In the genomic region with DNA sequence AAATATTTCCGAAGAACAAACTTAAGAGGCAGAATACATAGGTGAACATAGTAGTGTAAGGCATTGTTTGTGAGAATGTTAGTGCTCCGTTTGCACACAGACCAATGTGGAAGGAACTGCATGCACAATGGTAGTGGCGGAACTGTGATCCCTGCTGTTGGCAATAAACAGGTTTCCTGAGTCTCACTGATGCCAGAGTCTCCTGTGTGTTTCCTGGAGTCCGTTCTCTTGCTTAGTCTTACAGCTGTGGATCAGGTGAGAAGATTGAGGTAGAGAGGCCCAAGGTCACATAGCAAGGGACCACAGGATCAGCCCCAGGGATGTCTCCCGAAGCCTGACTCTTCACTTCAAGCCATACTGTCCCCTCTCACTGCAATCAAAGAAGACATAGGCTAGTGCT, we compare ENCODE assay signal across 16 mouse cellular contexts. TPM values are rescaled to one million over a fixed set of nuclear protein-coding genes. Genes with fewer than 3 reads are reported as not detected.
DNase-seq lines count a peak whose midpoint lies in the region; ATAC-seq and TF ChIP-seq lines count a peak whose summit lies in the region.
"Had no signal": no experiment of that assay in that cellular context is flagged by ENCODE, and none has a peak within 500 bp of the region (broad histone marks: within the 10 kb centered on the region; RNA-seq: fewer than 3 reads in every experiment).

No protein-coding gene starts in this region.

- WGBS in embryonic facial prominence, embryonic 13.5 days: 74% methylated on average over 5 of the region's 5 CpGs
- 87% methylated on average over 5 of the region's 5 CpGs for WGBS in embryonic facial prominence, embryonic 10.5 days

- DNase-seq in embryonic facial prominence, embryonic 10.5 days (ENCODE audit: low spot score): no peak
- peak; percentile 86 for DNase-seq in heart, adult 11 months
- no peak for DNase-seq in heart, postnatal 4 days
- DNase-seq in frontal cortex, adult 2 months (ENCODE audit: extremely low spot score in 1 of 2, low spot score in 1 of 2): no peak
- DNase-seq: adrenal gland, adult 8-10 months; B cell, adult 2 months; cerebellum, adult 11 months; cerebellum, adult 11-12 months; cerebellum, adult 18-20 months had no signal

- H3K4me2 ChIP-seq in embryonic facial prominence, embryonic 13.5 days: no peak overlapping the region
- H3K4me2 ChIP-seq in myocyte (ENCODE audit: low read depth): no peak overlapping the region

- 0 out of 2 replicates have a peak overlapping the region, but pooled peaks have one; percentile 24 for H3K27ac ChIP-seq in embryonic facial prominence, embryonic 13.5 days
- no peak overlapping the region for H3K27ac ChIP-seq in embryonic facial prominence, embryonic 10.5 days (replicated peaks)

- H3K9ac ChIP-seq in embryonic facial prominence, embryonic 13.5 days: no peak overlapping the region

- H3K4me3 ChIP-seq in embryonic facial prominence, embryonic 13.5 days: no peak overlapping the region
- no peak overlapping the region for H3K4me3 ChIP-seq in embryonic facial prominence, embryonic 10.5 days
- no peak overlapping the region for H3K4me3 ChIP-seq in myocyte

- no peaks in the 10 kb centered on the region for H3K27me3 ChIP-seq in embryonic facial prominence, embryonic 13.5 days
- no peaks in the 10 kb centered on the region for H3K27me3 ChIP-seq in embryonic facial prominence, embryonic 10.5 days (replicated peaks; ENCODE audit: low read depth, poor library complexity, severe bottlenecking)
- no peaks in the 10 kb centered on the region for H3K27me3 ChIP-seq in myocyte (ENCODE audit: control insufficient read depth, insufficient read depth, insufficient read length)
- H3K27me3 ChIP-seq: CH12.LX, Patski had no signal

- peaks cover 42% of the 10 kb centered on the region for H3K36me3 ChIP-seq in embryonic facial prominence, embryonic 13.5 days
- H3K36me3 ChIP-seq in embryonic facial prominence, embryonic 10.5 days (replicated peaks): peaks cover 41% of the 10 kb centered on the region
- H3K36me3 ChIP-seq in myocyte (ENCODE audit: control insufficient read depth, insufficient read depth): peaks cover 25% of the 10 kb centered on the region

- H3ac ChIP-seq in myocyte (ENCODE audit: control insufficient read depth, insufficient read length): no peak overlapping the region

- H3K4me1 ChIP-seq in embryonic facial prominence, embryonic 13.5 days: peaks cover 4% of the 10 kb centered on the region; the same call in 1 of the 2 replicates
- no peaks in the 10 kb centered on the region for H3K4me1 ChIP-seq in embryonic facial prominence, embryonic 10.5 days

- no peaks in the 10 kb centered on the region for H3K79me2 ChIP-seq in myocyte (ENCODE audit: control insufficient read depth, insufficient read depth)

- no peaks in the 10 kb centered on the region for H3K9me3 ChIP-seq in embryonic facial prominence, embryonic 13.5 days
- no peaks in the 10 kb centered on the region for H3K9me3 ChIP-seq in embryonic facial prominence, embryonic 10.5 days
- H3K9me3 ChIP-seq: G1E had no signal

- no peak for TF ChIP-seq POLR2A in myocyte (IDR thresholded peaks at IDR 0.05; ENCODE audit: insufficient read length, low read depth)

- ATAC-seq in embryonic facial prominence, embryonic 13.5 days (ENCODE audit: insufficient number of reproducible peaks, insufficient read depth, low FRiP score, low TSS enrichment, low read depth): no peak
- ATAC-seq: activated CD4-positive, CD25-positive, alpha-beta regulatory T cell, adult 4 months; CD4-positive, CD25-positive, alpha-beta regulatory T cell, adult 4 months; Patski had no signal

TF ChIP-seq in myocyte, 11 proteins besides CTCF, POLR2A, EP300 and RAD21:
- TF ChIP-seq E2F4 (IDR thresholded peaks at IDR 0.05; ENCODE audit: insufficient read depth) (no peak), POLR2AphosphoS2 (IDR thresholded peaks at IDR 0.05; ENCODE audit: insufficient read length, low read depth) (peak; percentile 83), TCF3 (IDR thresholded peaks at IDR 0.05; ENCODE audit: insufficient read length, low read depth) (no peak)

RNA-seq across cellular contexts. Expression of a gene that starts 18.6 kb away (rescaled TPM):
- polyA plus RNA-seq in embryonic facial prominence, embryonic 13.5 days (2015; fragmentation: Nextera tagmentation; extraction: Ambion mirVana): 769 and 773 TPM in 2 replicates
- polyA plus RNA-seq in embryonic facial prominence, embryonic 10.5 days (2016; fragmentation: Nextera tagmentation; extraction: Ambion mirVana): 661 and 685 TPM in 2 replicates
- total RNA-seq in heart, postnatal 4 days (2021): 1,000 to 10,000 TPM; 1,138 to 1,323 TPM
- polyA plus RNA-seq in myocyte (2012; fragmentation: generic; extraction: Trizol): 1,278 TPM
- polyA plus RNA-seq in frontal cortex, adult 2 months (2012; rRNA removed): 977 and 1,045 TPM in 2 replicates

RNA-seq across cellular contexts. Expression of a gene that starts 19.0 kb away (rescaled TPM):
- polyA plus RNA-seq in embryonic facial prominence, embryonic 13.5 days (2015; fragmentation: Nextera tagmentation; extraction: Ambion mirVana): 57.6 and 69.4 TPM in 2 replicates
- 75.4 and 82.4 TPM in 2 replicates for polyA plus RNA-seq in embryonic facial prominence, embryonic 10.5 days (2016; fragmentation: Nextera tagmentation; extraction: Ambion mirVana)
- 10 to 100 TPM; 22.1 to 23.4 TPM for total RNA-seq in heart, postnatal 4 days (2021)
- 57.4 TPM for polyA plus RNA-seq in myocyte (2012; fragmentation: generic; extraction: Trizol)
- polyA plus RNA-seq in frontal cortex, adult 2 months (2012; rRNA removed): 48.6 and 49.5 TPM in 2 replicates

RNA-seq across cellular contexts. Expression of a gene that starts 48.0 kb away (rescaled TPM):
- 33.8 and 35.5 TPM in 2 replicates for polyA plus RNA-seq in embryonic facial prominence, embryonic 13.5 days (2015; fragmentation: Nextera tagmentation; extraction: Ambion mirVana)
- 42.2 and 43.0 TPM in 2 replicates for polyA plus RNA-seq in embryonic facial prominence, embryonic 10.5 days (2016; fragmentation: Nextera tagmentation; extraction: Ambion mirVana)
- total RNA-seq in heart, postnatal 4 days (2021): 10 to 100 TPM; 17.0 to 18.3 TPM
- 57.6 TPM for polyA plus RNA-seq in myocyte (2012; fragmentation: generic; extraction: Trizol)
- polyA plus RNA-seq in frontal cortex, adult 2 months (2012; rRNA removed): 21.4 and 22.5 TPM in 2 replicates
